Mouse (Mus musculus) liver, embryonic 11.5 days (tissue): ENCODE measurements around the gene Tpm1. TPM values are rescaled to one million over a fixed set of nuclear protein-coding genes. Genes with fewer than 3 reads are reported as not detected.

Experiments used
- ATAC-seq: fragments of 200-750 bp; cut with Nextera tagmentation; replicated peaks from 2 replicates; pipeline ENCODE4 v1.8.0; 2017; ENCODE audit warnings: moderate number of reproducible peaks, mild to moderate bottlenecking, moderate TSS enrichment, moderate library complexity; ENCODE audit not compliant: low FRiP score
- DNase-seq: peaks from one replicate; pipeline ENCODE4 v3.0.0-alpha.2; 2017; ENCODE audit warnings: low spot score
- H3K27ac ChIP-seq: fragments of 300-500 bp; sonication (generic); 2 replicates; pipeline ENCODE4 v1.5.1; 2014; ENCODE audit warnings: mild to moderate bottlenecking, low read depth, low read length, control low read depth
- H3K27me3 ChIP-seq: fragments of 300-500 bp; sonication (generic); replicated peaks from 2 replicates; pipeline ENCODE4 v1.6.1; 2014; ENCODE audit warnings: low read length, mixed read lengths; ENCODE audit not compliant: control insufficient read depth, insufficient read depth
- H3K36me3 ChIP-seq: fragments of 300-500 bp; sonication (generic); 2 replicates; pipeline ENCODE4 v1.6.1; 2014; ENCODE audit warnings: mild to moderate bottlenecking, low read length, moderate library complexity, mixed read lengths; ENCODE audit not compliant: control insufficient read depth, insufficient read depth
- H3K4me1 ChIP-seq: fragments of 300-500 bp; sonication (generic); replicated peaks from 2 replicates; pipeline ENCODE4 v1.6.1; 2014; ENCODE audit warnings: low read length, mixed read lengths; ENCODE audit not compliant: control insufficient read depth, insufficient read depth
- H3K4me2 ChIP-seq: fragments of 300-500 bp; sonication (generic); 2 replicates; pipeline ENCODE4 v1.6.1; 2014; ENCODE audit warnings: mild to moderate bottlenecking, control low read depth, moderate library complexity
- H3K4me3 ChIP-seq: fragments of 300-500 bp; sonication (generic); 2 replicates; pipeline ENCODE4 v1.5.1; 2014; ENCODE audit warnings: low read depth, low read length, control low read depth
- H3K9ac ChIP-seq: fragments of 300-500 bp; sonication (generic); 2 replicates; pipeline ENCODE4 v1.6.1; 2014; ENCODE audit warnings: low read depth, low read length, control low read depth
- H3K9me3 ChIP-seq: fragments of 300-500 bp; sonication (generic); 2 replicates; pipeline ENCODE4 v1.6.1; 2016; ENCODE audit warnings: low read length, inconsistent platforms, mixed read lengths; ENCODE audit not compliant: control insufficient read depth
- WGBS: fragments of 180-500 bp; shearing (Covaris S2); extraction: QIAGEN DNeasy Blood & Tissue Kit; methylation state at CpG from one replicate; pipeline ENCODE4 v1.1.7; 2014; 5-methylcytosine and 5-hydroxymethylcytosine counted together
- polyA plus RNA-seq: library from polyadenylated mRNA; unstranded; fragments of >200 nt; fragmentation: Nextera tagmentation; extraction: Ambion mirVana; gene quantifications from 2 replicates; pipeline ENCODE4 v1.2.1, GENCODE M21; 2014

Gene Tpm1
- polyA plus RNA-seq: 378 and 420 TPM in 2 replicates

DNA sequence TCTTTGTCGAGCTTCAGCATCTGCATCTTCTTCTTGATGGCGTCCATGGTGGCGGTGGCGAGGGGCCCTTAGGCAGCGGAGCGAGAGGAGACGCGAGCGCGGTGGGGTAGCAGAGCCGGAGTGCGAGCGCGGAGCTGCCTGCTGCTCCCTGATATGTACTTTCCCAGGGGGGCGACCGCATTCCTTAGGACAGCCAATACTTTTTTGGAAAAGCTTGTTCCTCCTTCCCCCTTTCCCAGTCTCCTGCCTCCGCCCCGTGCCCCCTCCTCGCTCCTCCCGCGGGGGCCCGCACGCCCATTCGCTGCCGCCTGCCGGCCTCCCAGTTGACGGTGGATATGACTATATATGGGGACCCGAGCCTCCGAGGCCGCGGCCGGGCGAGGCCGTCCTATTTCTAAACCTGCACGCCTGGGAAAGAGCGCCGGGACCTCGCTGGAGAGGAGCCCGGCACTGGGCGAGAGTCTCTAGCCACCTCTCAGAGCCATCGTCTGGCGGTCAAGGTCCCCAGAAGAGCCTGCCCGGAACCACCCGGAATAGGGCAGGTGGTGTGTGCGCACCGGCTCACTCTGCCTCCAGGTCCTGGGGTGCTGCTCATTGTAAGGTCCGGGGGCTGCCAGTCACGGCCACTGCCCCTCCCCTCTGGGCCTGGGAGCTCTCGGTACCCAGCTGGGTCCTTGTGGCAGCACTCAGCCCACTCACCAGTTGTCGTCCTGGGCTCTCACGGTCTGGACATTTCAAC lies at the start of gene Tpm1:
Gene Tpm1, minus strand, starts transcription at position 321 of the 739 bp plus-strand sequence.
- peaks cover 29% of the 10 kb centered on the region for H3K4me1 ChIP-seq
- H3K4me3 ChIP-seq: peak within 1 kb of the TSS; percentile 64
- WGBS: 1% methylated on average over 51 of the region's 51 CpGs
- H3K27me3 ChIP-seq: peaks cover 46% of the 10 kb centered on the region
- peak within 1 kb of the TSS; percentile 74 for H3K9ac ChIP-seq
- H3K4me2 ChIP-seq: peak within 1 kb of the TSS; percentile 80
- peak; percentile 74 for DNase-seq
- H3K36me3 ChIP-seq: no peaks in the 10 kb centered on the region
- peak within 1 kb of the TSS; percentile 57 for H3K27ac ChIP-seq
- ATAC-seq: peak; percentile 31; the same call in 1 of the 2 replicates
- no peaks in the 10 kb centered on the region for H3K9me3 ChIP-seq

DNA sequence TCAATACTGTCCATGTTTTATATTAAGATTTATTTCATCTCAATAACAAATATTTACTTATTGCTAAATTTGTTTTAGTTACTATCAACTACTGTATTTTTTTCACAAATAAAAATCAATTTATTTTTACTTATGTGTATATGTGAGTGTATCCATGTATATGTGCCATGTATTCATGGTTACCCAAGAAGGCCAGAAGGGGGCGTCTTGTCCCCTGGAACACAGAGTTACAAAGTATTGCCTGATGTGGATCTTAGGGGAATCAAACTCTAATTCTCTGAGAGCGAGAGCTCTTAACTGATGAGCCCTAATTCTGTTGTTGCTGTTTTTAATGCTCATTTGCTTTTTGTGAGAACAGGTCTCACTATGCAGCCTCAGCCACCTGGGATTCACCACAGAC lies 45.2 kb upstream of the Tpm1 start:
- WGBS: 83% methylated on average over 2 of the region's 2 CpGs
- Histone ChIP-seq H3K36me3 (no peaks in the 10 kb centered on the region), H3K4me3 (no peak overlapping the region), H3K27me3 (no peaks in the 10 kb centered on the region), H3K9me3 (no peaks in the 10 kb centered on the region), H3K4me1 (no peaks in the 10 kb centered on the region), H3K4me2 (no peak overlapping the region), H3K27ac (no peak overlapping the region), H3K9ac (no peak overlapping the region)
- DNase-seq: no peak
- no peak for ATAC-seq

DNA sequence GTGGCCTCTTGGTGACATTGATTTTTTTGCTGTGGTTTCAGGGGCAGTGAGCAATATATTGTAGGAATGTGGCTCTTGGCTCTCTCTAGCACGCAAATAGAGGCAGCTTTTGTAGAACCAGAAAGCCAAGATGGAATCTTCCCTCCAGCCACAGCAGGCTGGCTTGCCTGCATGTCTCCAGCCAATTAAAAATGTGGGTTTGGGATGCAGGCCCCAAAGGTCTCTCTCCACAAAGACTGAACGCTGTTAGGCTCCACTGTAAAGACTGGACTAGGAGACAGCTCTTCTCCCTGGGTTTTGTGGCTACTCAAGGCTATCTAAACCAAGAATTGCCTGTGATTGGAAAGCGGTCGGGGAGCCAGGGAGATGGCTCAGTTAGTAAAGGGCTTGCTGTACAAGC lies 43.0 kb upstream of the Tpm1 start:
- H3K27me3 ChIP-seq: no peaks in the 10 kb centered on the region
- no peaks in the 10 kb centered on the region for H3K36me3 ChIP-seq
- H3K9ac ChIP-seq: no peak overlapping the region
- WGBS: 75% methylated on average over 4 of the region's 4 CpGs
- ATAC-seq (no peak), DNase-seq (no peak)
- H3K4me2 ChIP-seq: no peak overlapping the region
- H3K27ac ChIP-seq: no peak overlapping the region
- H3K4me1 ChIP-seq: no peaks in the 10 kb centered on the region
- no peak overlapping the region for H3K4me3 ChIP-seq
- H3K9me3 ChIP-seq: no peaks in the 10 kb centered on the region

DNA sequence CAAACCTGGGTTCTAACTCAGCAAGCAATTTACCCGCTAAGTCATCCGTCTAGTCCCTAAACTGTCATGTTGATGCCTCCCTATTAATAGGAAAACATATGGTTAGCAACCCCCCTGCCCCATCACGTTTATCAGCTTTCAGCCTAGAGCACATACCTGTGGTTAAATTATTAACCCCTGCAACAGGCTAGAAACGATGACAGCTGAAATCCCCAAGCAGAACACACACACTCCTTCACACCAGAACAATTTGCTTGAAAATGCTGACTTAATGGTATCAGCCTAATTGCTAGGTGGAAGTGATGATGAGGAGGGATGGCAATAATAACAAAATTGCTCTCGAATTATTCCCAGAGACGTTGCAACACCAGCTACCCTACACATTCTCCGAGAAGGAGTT lies 42.4 kb upstream of the Tpm1 start:
- H3K4me1 ChIP-seq: no peaks in the 10 kb centered on the region
- no peak overlapping the region for H3K9ac ChIP-seq
- no peaks in the 10 kb centered on the region for H3K9me3 ChIP-seq
- 60% methylated on average over 7 of the region's 7 CpGs for WGBS
- no peak overlapping the region for H3K27ac ChIP-seq
- DNase-seq: no peak
- no peak for ATAC-seq
- H3K36me3 ChIP-seq: no peaks in the 10 kb centered on the region
- H3K4me3 ChIP-seq: no peak overlapping the region
- H3K27me3 ChIP-seq: no peaks in the 10 kb centered on the region
- H3K4me2 ChIP-seq: no peak overlapping the region

DNA sequence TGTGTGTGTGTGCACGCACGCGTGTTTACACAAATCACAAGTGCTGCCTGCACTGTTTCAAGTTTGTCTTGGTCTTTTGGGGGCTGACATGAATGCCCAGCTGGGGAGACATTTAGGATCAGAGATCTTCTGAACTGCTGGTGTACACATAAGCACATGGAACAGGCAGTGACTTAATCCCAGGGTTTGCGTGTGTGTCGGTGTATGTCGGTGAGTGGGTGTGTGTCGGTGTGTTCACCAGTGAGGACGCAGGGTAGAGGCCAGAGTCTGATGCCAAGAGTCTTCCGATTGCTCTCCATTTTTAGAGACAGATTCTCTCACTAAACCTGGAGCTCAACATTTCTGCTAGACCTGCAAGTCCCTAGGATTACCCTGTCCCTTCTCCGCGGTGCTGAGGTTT lies 41.9 kb upstream of the Tpm1 start:
- no peak overlapping the region for H3K4me3 ChIP-seq
- H3K36me3 ChIP-seq: no peaks in the 10 kb centered on the region
- no peak for ATAC-seq
- WGBS: 88% methylated on average over 11 of the region's 11 CpGs
- H3K4me2 ChIP-seq: no peak overlapping the region
- H3K9me3 ChIP-seq: no peaks in the 10 kb centered on the region
- H3K27me3 ChIP-seq: no peaks in the 10 kb centered on the region
- no peak for DNase-seq
- no peak overlapping the region for H3K27ac ChIP-seq
- no peaks in the 10 kb centered on the region for H3K4me1 ChIP-seq
- H3K9ac ChIP-seq: no peak overlapping the region

DNA sequence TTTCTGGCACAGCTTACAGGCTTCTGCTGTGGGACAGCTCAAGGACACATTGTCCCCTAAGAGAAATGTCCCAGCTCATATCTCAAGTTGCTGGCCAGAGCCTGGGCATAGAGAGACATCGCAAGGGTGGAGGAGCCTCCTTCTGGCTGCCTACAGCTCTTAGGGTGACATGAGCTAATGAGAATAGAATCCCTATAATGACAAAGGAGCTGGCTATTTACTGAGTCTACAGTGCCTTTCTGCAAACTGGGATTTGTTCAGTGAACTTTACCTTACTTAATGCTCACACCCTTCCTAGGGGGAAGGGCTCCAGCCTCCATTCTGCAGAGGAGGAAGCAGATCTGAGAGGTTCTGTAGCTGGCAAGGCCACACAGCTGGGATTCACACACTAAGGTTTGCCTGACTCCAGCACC lies 41.4 kb upstream of the Tpm1 start:
- Histone ChIP-seq H3K4me1 (no peaks in the 10 kb centered on the region), H3K9ac (no peak overlapping the region), H3K36me3 (no peaks in the 10 kb centered on the region), H3K27ac (no peak overlapping the region), H3K4me2 (no peak overlapping the region), H3K9me3 (no peaks in the 10 kb centered on the region), H3K27me3 (no peaks in the 10 kb centered on the region), H3K4me3 (no peak overlapping the region)
- WGBS: 88% methylated on average over 1 of the region's 1 CpGs
- DNase-seq (no peak), ATAC-seq (no peak)

DNA sequence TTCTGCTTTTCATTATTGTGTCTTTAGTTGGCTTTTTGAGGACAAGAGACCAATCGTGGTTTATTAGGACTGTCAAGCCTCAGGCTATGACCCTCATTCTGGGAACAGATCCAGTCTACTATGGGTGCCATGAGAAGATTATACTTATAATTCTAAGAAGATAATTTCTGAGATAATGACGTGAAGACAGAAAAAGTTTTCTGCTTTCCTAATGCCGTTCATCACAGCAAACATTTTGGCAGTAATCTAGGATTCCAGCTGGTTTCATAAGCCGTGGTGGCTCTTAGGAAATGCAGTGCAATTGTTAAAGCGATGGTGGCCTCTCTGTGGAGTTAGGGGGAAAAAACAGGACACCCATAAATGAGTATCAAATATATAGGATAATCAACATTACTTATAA lies 40.0 kb upstream of the Tpm1 start:
- Histone ChIP-seq H3K27me3 (no peaks in the 10 kb centered on the region), H3K27ac (no peak overlapping the region), H3K9me3 (no peaks in the 10 kb centered on the region), H3K4me2 (no peak overlapping the region), H3K9ac (no peak overlapping the region), H3K4me3 (no peak overlapping the region), H3K36me3 (no peaks in the 10 kb centered on the region), H3K4me1 (no peaks in the 10 kb centered on the region)
- ATAC-seq (no peak), DNase-seq (no peak)
- WGBS: 69% methylated on average over 5 of the region's 5 CpGs

DNA sequence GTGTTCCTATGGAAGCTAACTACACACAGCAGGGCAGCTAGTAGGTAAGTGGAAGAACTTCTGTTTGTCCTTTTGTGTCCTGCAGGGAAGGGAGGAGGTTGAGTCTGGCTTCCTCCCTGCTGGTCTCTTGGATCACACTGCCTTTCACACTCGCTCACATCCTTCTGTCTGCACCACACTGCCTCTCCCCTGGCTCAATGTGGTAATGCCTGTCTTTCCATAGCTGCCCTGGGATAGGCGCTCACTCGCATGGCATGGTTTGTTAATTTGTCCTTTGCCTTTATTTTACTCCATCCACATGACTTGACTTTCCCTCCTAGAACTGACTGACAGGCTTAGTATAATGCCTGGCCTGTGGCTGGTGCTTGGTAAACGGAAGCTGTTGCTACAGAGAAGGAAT lies 34.6 kb upstream of the Tpm1 start:
- no peaks in the 10 kb centered on the region for H3K4me1 ChIP-seq
- DNase-seq (no peak), ATAC-seq (no peak)
- H3K27me3 ChIP-seq: no peaks in the 10 kb centered on the region
- no peaks in the 10 kb centered on the region for H3K36me3 ChIP-seq
- H3K4me3 ChIP-seq: no peak overlapping the region
- no peak overlapping the region for H3K4me2 ChIP-seq
- H3K27ac ChIP-seq: no peak overlapping the region
- H3K9ac ChIP-seq: no peak overlapping the region
- H3K9me3 ChIP-seq: no peaks in the 10 kb centered on the region
- WGBS: 59% methylated on average over 4 of the region's 4 CpGs

DNA sequence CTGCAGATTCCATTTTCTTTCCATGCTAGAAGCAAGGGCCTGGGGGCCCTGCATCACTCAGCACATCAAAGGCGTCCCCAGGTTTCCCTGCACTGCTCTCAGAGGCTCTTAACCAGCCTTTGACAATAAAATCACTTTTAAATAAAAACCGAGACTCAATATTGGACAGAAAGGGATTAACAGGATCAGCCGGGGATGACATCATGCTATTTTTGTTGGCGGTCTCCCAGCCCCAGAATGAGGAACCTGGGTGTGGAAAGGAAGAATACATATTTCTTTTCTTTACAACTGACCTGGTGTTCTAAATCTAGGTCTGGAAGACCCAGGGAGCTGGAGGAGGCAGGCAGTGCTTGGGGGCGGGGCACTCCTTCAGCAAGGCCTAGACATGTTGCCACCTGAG lies 32.5 kb upstream of the Tpm1 start:
- Histone ChIP-seq H3K4me3 (no peak overlapping the region), H3K4me1 (peaks cover 11% of the 10 kb centered on the region), H3K27me3 (no peaks in the 10 kb centered on the region), H3K4me2 (no peak overlapping the region), H3K9me3 (no peaks in the 10 kb centered on the region), H3K27ac (no peak overlapping the region), H3K9ac (no peak overlapping the region), H3K36me3 (no peaks in the 10 kb centered on the region)
- WGBS: 64% methylated on average over 5 of the region's 5 CpGs
- DNase-seq (no peak), ATAC-seq (no peak)
